Mouse (Mus musculus) myocyte (in vitro differentiated cells): ENCODE measurements around the gene Ifi205. TPM values are rescaled to one million over a fixed set of nuclear protein-coding genes. Genes with fewer than 3 reads are reported as not detected.
"Not testable (repeated sequence)": the region's sequence is repeated elsewhere in the genome, so short reads cannot be mapped to it uniquely, and the experiment has no call there.

Source experiments
- H3K27me3 ChIP-seq: one replicate; pipeline ENCODE4 v1.6.1; 2011; ENCODE audit not compliant: control insufficient read depth, insufficient read depth, insufficient read length
- H3K36me3 ChIP-seq: one replicate; pipeline ENCODE4 v1.6.1; 2011; ENCODE audit not compliant: control insufficient read depth, insufficient read depth
- H3K4me2 ChIP-seq: one replicate; pipeline ENCODE4 v1.6.1; 2011; ENCODE audit warnings: low read depth, control low read depth
- H3K4me3 ChIP-seq: one replicate; pipeline ENCODE4 v1.5.1; 2011; ENCODE audit warnings: mild to moderate bottlenecking, control low read depth, moderate library complexity
- H3K79me2 ChIP-seq: one replicate; pipeline ENCODE4 v1.6.1; 2011; ENCODE audit not compliant: control insufficient read depth, insufficient read depth
- H3ac ChIP-seq: one replicate; pipeline ENCODE4 v1.6.1; 2011; ENCODE audit not compliant: control insufficient read depth, insufficient read length
- CEBPB ChIP-seq: IDR thresholded peaks from 2 replicates; pipeline ENCODE4 v1.6.1; 2011; ENCODE audit warnings: mild to moderate bottlenecking, moderate library complexity; ENCODE audit not compliant: poor library complexity, insufficient read depth, severe bottlenecking
- E2F4 ChIP-seq: IDR thresholded peaks from one replicate; pipeline ENCODE4 v1.6.1; 2011; ENCODE audit warnings: mild to moderate bottlenecking, control low read depth, moderate library complexity; ENCODE audit not compliant: insufficient read depth
- MAX ChIP-seq: IDR thresholded peaks from one replicate; pipeline ENCODE4 v1.6.1; 2011; ENCODE audit warnings: low read depth, mild to moderate bottlenecking, control low read depth
- MYOD1 ChIP-seq, 3 experiments: IDR thresholded peaks; one replicate each; pipeline ENCODE4 v1.6.1; 2011; ENCODE audit warnings: control low read depth in 2 of 3, low read depth in 2 of 3, mild to moderate bottlenecking in 2 of 3, moderate library complexity in 1 of 3; ENCODE audit not compliant: insufficient read length in 2 of 3, control insufficient read depth in 1 of 3
- MYOG ChIP-seq, 3 experiments: IDR thresholded peaks; one replicate each; pipeline ENCODE4 v1.6.1; 2011; ENCODE audit warnings: control low read depth in 2 of 3, low read depth in 2 of 3, mild to moderate bottlenecking in 2 of 3; ENCODE audit not compliant: insufficient read length in 2 of 3, control insufficient read depth in 1 of 3, insufficient read depth in 1 of 3
- POLR2A ChIP-seq: IDR thresholded peaks from one replicate; pipeline ENCODE4 v1.6.1; 2011; ENCODE audit warnings: low read depth, mild to moderate bottlenecking, control low read depth, moderate library complexity; ENCODE audit not compliant: insufficient read length
- POLR2AphosphoS2 ChIP-seq: IDR thresholded peaks from one replicate; pipeline ENCODE4 v1.6.1; 2011; ENCODE audit warnings: low read depth, control low read depth; ENCODE audit not compliant: insufficient read length
- REST ChIP-seq: IDR thresholded peaks from one replicate; pipeline ENCODE4 v1.6.1; 2011; ENCODE audit warnings: mild to moderate bottlenecking, control low read depth, moderate library complexity; ENCODE audit not compliant: insufficient read depth, insufficient read length
- SRF ChIP-seq: IDR thresholded peaks from one replicate; pipeline ENCODE4 v1.6.1; 2011; ENCODE audit warnings: low read depth; ENCODE audit not compliant: control insufficient read depth, insufficient read length
- TCF12 ChIP-seq: IDR thresholded peaks from one replicate; pipeline ENCODE4 v1.6.1; 2011; ENCODE audit warnings: mild to moderate bottlenecking, control low read depth; ENCODE audit not compliant: poor library complexity, insufficient read depth, severe bottlenecking
- TCF3 ChIP-seq: IDR thresholded peaks from one replicate; pipeline ENCODE4 v1.6.1; 2011; ENCODE audit warnings: low read depth, control low read depth; ENCODE audit not compliant: insufficient read length
- USF1 ChIP-seq: IDR thresholded peaks from one replicate; pipeline ENCODE4 v1.6.1; 2011; ENCODE audit warnings: low read depth, mild to moderate bottlenecking, control low read depth, moderate library complexity
- polyA plus RNA-seq: library from polyadenylated mRNA; unstranded; fragments of >200 nt; fragmentation: generic; extraction: Trizol; gene quantifications from one replicate; pipeline ENCODE4 v1.2.1, GENCODE M21; 2012; ENCODE audit warnings: missing spikeins

Ifi205 gene
- polyA plus RNA-seq, 1 experiment, result 0.04 TPM

DNA sequence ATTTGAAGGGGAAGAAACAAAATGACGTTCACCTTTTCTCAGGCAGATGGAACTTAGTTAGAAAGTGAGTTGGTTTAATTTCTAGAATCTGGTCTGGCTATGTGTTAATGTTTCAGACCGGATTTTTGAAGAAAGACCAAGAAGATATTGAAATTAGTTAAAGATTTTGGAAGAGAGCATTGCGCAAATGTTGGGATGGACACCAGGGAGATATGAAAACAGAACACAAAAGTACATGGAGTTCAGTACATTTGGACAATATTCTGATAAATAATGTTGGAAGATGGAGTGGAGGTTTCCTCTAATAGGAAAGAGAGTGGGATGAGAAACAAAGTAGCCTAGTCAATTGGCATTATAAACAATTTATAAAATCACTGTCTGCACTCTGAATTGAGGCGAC lies 19.9 kb upstream of the Ifi205 start:
- Histone ChIP-seq H3K36me3 (no peaks in the 10 kb centered on the region), H3K4me3 (no peak overlapping the region), H3K27me3 (no peaks in the 10 kb centered on the region), H3K4me2 (no peak overlapping the region), H3ac (no peak overlapping the region), H3K79me2 (no peaks in the 10 kb centered on the region)
- TF ChIP-seq SRF (no peak), CEBPB (no peak), TCF12 (no peak), E2F4 (no peak), TCF3 (no peak), REST (no peak), MAX (no peak), POLR2A (no peak), USF1 (no peak), MYOG (IDR thresholded peaks at IDR 0.05; ENCODE audit: control insufficient read depth in 1 of 3, insufficient read depth in 1 of 3, insufficient read length in 2 of 3, low read depth in 2 of 3) (no peak)

- TF ChIP-seq CEBPB, result no peak
- no peak for TF ChIP-seq USF1
- no peak for TF ChIP-seq MYOD1 (IDR thresholded peaks at IDR 0.05; ENCODE audit: control insufficient read depth in 1 of 3, insufficient read length in 2 of 3, low read depth in 2 of 3)
- TF ChIP-seq MYOG (IDR thresholded peaks at IDR 0.05; ENCODE audit: control insufficient read depth in 1 of 3, insufficient read depth in 1 of 3, insufficient read length in 2 of 3, low read depth in 2 of 3), result no peak
- no peak for TF ChIP-seq MAX
- no peak for TF ChIP-seq POLR2AphosphoS2
- no peak for TF ChIP-seq TCF3
- no peak for TF ChIP-seq REST
- TF ChIP-seq SRF, result no peak
- TF ChIP-seq E2F4, result no peak
- no peak for TF ChIP-seq POLR2A
- TF ChIP-seq TCF12, result no peak
- Histone ChIP-seq H3K4me3 (no peak overlapping the region), H3K79me2 (no peaks in the 10 kb centered on the region), H3K36me3 (no peaks in the 10 kb centered on the region), H3ac (no peak overlapping the region), H3K27me3 (no peaks in the 10 kb centered on the region), H3K4me2 (no peak overlapping the region)
Observed at GRCm38 (mm10) chr1:174050532-174050931, 18.9 kb upstream of the Ifi205 start.

- not testable (repeated sequence) for H3K36me3 ChIP-seq, H3K79me2 ChIP-seq, H3K4me3 ChIP-seq, H3K4me2 ChIP-seq, H3ac ChIP-seq, H3K27me3 ChIP-seq
Observed at GRCm38 (mm10) chr1:174049357-174049756, 17.7 kb upstream of the Ifi205 start.

DNA sequence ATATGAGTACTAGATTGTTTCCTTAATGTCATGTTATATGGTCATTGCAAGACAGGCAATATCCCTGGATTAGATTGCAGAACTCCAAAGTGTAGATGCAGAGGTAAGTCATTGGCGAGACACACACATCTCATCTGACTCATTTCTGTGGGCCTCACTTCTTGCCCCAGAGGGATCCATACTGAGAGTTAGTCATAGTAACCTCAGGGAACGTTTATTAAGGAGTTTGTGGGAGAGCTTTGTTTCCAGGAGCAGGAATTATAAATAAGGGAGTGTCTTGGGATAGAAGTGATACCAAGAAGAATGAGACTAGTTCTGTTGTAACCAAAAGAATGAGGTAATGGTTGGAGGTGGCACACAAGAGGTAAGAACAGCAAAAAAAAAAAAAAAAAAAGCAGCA lies 17.3 kb upstream of the Ifi205 start, which contains the start of gene Olfr432:
Gene Olfr432, plus strand, starts transcription at position 313 of the 400 bp plus-strand sequence.
- Histone ChIP-seq H3K27me3 (no peaks in the 10 kb centered on the region), H3K4me3 (no peak within 1 kb of the TSS), H3ac (no peak within 1 kb of the TSS), H3K36me3 (no peaks in the 10 kb centered on the region), H3K79me2 (no peaks in the 10 kb centered on the region), H3K4me2 (no peak within 1 kb of the TSS)
- TF ChIP-seq SRF (no peak), POLR2A (no peak), CEBPB (no peak), MYOG (IDR thresholded peaks at IDR 0.05; ENCODE audit: control insufficient read depth in 1 of 3, insufficient read depth in 1 of 3, insufficient read length in 2 of 3, low read depth in 2 of 3) (no peak), E2F4 (no peak), MYOD1 (IDR thresholded peaks at IDR 0.05; ENCODE audit: control insufficient read depth in 1 of 3, insufficient read length in 2 of 3, low read depth in 2 of 3) (no peak), TCF12 (no peak), MAX (no peak), USF1 (no peak), TCF3 (no peak)

DNA sequence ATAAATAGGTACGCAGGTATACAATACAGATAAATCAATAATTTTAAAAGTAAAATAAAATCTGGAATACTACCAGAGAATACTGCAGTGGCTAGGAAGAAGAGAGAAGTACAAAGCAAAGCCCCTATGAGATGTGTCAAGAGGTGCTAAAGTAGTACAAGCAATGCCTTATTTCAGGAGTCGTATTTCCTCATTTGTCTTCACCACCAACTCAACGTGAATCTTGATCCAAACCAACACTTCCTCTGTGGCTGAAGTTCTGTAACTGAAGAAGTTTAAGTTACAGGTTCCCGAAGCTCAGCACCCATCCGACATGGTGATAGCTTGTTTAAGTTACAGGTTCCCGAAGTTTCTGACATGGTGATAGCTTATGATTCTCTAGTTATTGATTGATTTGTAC lies 16.6 kb upstream of the Ifi205 start:
- not testable (repeated sequence) for H3K27me3 ChIP-seq, H3K36me3 ChIP-seq, H3K4me3 ChIP-seq, H3K79me2 ChIP-seq, H3K4me2 ChIP-seq, H3ac ChIP-seq

DNA sequence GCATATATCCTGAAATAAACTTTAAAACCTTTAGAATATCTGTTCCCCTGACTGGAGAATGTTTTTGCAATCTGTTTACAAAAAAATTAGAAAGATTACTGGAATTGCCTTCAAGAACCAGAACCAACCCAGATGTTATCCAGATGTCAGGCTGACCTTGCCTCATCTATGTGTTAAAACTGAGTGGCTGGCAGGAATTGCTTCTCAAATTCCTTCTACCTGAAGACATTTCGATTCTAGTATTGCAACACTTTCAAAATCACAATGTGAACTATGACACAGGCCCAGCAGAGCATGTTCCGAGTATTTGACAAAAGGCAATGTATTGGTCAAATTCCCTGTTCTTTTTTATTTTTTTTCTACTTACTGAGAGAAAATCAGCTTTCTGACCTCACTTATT lies 12.8 kb upstream of the Ifi205 start:
- H3K27me3 ChIP-seq, result no peaks in the 10 kb centered on the region
- H3K4me2 ChIP-seq, result no peak overlapping the region
- H3K36me3 ChIP-seq, result no peaks in the 10 kb centered on the region
- no peaks in the 10 kb centered on the region for H3K79me2 ChIP-seq
- H3K4me3 ChIP-seq, result no peak overlapping the region
- H3ac ChIP-seq, result no peak overlapping the region
- no peak for TF ChIP-seq REST
- no peak for TF ChIP-seq CEBPB
- TF ChIP-seq POLR2A, result no peak
- TF ChIP-seq MYOG (IDR thresholded peaks at IDR 0.05; ENCODE audit: control insufficient read depth in 1 of 3, insufficient read depth in 1 of 3, insufficient read length in 2 of 3, low read depth in 2 of 3), result no peak
- no peak for TF ChIP-seq SRF
- no peak for TF ChIP-seq MYOD1 (IDR thresholded peaks at IDR 0.05; ENCODE audit: control insufficient read depth in 1 of 3, insufficient read length in 2 of 3, low read depth in 2 of 3)
- no peak for TF ChIP-seq USF1
- no peak for TF ChIP-seq MAX
- no peak for TF ChIP-seq TCF3
- TF ChIP-seq E2F4, result no peak
- no peak for TF ChIP-seq POLR2AphosphoS2
- no peak for TF ChIP-seq TCF12

- H3K79me2 ChIP-seq, H3K36me3 ChIP-seq, H3K4me2 ChIP-seq, H3ac ChIP-seq, H3K27me3 ChIP-seq, H3K4me3 ChIP-seq: not testable (repeated sequence)
Observed at GRCm38 (mm10) chr1:174042091-174042884, 10.7 kb upstream of the Ifi205 start.
